Mouse (Mus musculus) brain, embryonic 14.5 days (tissue): ENCODE measurements at regions not wholly inside any gene's neighbourhood (a gene's known extent, or its start where the extent isn't known, plus 50 kb on each side); places are given as distances from the start of the nearest gene placed in this dataset.

Experiments
- DNase-seq: peaks from one replicate; pipeline ENCODE4 v3.0.0-alpha.2; 2011; ENCODE audit warnings: low read depth
- CTCF ChIP-seq: fragments of 200-500 bp; IDR thresholded peaks from 2 replicates; pipeline ENCODE4 v1.5.1; 2012; ENCODE audit warnings: inconsistent platforms, mild to moderate bottlenecking, moderate library complexity, borderline replicate concordance; ENCODE audit not compliant: insufficient read depth, insufficient read length; ENCODE audit errors: extremely low read depth
- POLR2A ChIP-seq: fragments of 200-500 bp; IDR thresholded peaks from 2 replicates; pipeline ENCODE4 v1.6.1; 2012; ENCODE audit warnings: mild to moderate bottlenecking, inconsistent platforms, borderline replicate concordance; ENCODE audit not compliant: poor library complexity, insufficient read depth, insufficient read length, severe bottlenecking; ENCODE audit errors: extremely low read depth

DNA sequence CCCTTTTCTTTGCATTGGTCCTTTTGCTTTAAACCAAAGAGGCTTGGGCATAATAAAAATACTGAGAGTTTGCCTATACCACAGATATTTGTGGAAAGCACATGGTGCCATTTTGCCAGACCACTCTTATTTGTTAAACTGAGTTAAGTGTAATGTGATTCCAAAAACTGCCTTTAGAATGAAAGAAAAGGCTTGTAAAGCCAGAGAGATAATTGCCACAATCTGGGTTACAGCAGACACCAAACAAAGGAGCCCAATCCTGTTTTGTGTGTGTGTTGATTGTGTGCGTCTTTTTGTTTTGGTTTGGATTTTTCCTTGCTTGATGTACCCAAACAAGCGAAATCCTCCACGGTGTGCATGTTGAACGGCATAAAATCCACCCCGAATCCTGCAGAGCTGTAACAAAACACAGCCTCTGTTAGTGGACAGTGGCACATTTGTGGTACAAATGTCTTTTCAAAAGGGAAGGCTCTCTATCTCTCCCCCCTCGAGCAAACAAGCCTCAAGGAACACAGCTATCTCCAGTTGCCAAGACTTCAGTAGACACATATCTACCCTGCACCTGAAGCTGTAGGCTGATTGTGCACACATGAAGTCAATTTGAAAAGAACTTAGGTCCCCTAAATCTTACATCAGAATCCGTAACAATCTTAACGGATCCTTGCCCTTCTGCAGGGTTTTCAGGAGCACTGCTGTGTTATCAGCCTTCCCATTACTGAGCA is 136.9 kb upstream of the Mpdz start:
- TF ChIP-seq CTCF (no peak), POLR2A (no peak)
- DNase-seq = peak; percentile 61

DNA sequence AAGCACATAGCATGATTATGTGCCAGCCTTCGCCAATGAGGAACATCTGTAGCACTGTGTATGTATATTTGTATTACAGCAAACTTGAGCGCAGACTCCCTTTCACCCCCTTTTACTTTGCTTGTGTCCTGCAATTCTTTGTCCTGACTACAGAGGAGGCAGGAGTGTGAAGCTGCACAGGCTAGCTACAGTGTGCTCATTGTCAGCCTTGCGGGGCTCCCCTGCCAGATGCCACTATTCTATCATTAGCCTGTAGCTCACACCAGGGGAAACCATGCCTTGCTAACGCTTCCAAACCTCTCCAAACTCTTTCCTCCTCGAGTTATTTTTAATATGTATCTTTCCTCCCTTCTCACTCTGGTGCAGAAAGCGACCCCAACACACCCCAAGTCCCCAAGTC is 136.4 kb upstream of the Mpdz start:
- peak; percentile 90 for DNase-seq
- TF ChIP-seq CTCF (peak; percentile 52; the same call in 1 of the 2 replicates), POLR2A (no peak)

DNA sequence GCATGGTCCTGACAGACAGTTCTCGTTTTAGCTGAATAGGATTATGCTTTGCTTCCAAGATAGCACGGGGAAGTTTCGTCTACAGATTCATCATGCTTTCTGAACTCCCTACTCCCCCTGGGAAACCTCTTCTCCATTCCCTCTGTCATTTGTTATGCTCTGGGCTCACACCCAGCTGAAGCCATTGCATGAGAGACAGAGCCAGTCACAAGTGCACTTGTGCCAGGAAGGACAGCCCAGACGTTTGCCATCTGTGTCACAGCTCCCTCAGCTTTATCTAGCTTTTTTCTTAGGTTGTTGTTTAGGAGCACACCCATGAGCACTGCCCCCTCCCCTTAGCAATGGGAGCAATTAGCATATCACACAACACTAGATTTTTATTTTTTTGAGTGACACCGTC is 131.2 kb upstream of the Mpdz start:
- peak; percentile 94 for DNase-seq
- TF ChIP-seq POLR2A = no peak
- no peak for TF ChIP-seq CTCF

DNA sequence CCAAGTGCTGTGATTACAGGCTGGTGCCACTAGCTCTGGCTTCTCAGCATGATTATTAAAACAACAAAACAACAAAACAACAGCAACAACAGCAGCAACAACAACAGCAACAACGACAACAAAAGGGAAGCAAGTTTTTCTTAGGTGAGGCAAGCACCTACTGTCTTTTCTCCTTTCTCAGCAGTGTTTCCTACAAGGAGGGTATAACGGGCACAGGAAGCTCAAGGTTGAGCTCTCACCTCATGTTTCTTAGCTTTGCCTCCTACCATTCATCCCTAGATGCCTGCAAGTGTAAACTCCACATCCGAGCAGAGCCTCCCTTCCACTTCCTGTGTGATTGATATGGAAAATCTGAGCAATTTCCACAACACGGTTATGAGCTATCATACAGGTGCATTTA is 128.1 kb upstream of the Mpdz start:
- no peak for DNase-seq
- TF ChIP-seq POLR2A = no peak
- TF ChIP-seq CTCF = no peak

DNA sequence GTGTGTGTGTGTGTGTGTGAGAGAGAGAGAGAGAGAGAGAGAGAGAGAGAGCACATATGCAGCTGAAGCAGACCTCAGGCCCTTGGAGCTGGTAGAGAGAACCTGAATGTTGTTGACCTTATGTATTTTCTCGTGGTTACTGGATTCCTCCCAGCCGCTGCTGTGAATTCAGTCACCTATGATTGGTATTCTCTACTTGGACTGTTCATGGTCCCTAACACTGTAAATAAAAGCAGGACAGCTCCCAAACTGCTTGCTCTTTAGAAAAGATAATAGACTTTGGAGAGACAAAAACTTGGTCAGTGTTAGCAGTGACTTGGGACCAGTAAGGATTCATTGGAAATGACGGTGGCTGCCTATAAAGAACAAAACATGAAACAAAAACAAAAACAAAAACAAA is 126.9 kb upstream of the Mpdz start:
- no peak for DNase-seq
- no peak for TF ChIP-seq CTCF
- no peak for TF ChIP-seq POLR2A

DNA sequence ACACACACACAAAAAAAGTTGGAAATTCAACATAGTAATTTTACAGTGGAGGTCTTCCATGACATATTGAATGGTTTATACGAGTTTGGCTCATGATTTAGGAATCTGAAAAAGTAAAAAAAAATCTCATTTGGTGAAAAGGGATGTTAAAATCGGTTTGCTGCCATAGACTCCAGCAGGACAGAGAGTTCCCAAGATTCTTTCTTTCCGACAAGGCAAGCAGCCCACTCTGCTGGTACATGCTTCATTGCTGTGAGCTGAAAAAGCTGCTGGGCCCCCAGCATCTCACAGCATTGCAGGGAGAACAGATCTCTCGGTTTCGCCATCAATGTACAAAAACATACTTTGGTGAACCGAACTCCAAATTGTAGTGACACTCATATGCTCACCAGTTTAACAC is 125.8 kb upstream of the Mpdz start:
- peak; percentile 74 for DNase-seq
- TF ChIP-seq POLR2A (no peak), CTCF (no peak)

DNA sequence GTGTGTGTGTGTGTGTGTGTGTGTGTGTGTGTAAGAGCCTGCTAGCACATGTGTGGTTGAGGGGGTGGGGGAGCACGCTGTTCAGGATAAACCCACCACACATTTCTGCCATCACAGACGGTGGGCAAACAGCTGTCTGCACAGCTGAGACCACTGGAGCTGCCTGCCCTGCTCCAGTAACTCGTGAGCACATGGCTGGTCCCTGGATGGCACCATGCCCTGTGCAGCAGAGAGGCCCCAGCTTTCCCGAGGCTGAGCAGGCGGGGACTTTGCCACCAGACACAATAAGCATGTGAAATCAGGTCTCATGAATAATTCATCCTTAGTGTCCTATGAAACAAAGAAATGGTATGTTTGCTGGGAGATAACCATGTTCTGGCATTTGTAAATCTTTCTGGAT is 125.3 kb upstream of the Mpdz start:
- peak; percentile 97 for DNase-seq
- TF ChIP-seq POLR2A (no peak), CTCF (no peak)

DNA sequence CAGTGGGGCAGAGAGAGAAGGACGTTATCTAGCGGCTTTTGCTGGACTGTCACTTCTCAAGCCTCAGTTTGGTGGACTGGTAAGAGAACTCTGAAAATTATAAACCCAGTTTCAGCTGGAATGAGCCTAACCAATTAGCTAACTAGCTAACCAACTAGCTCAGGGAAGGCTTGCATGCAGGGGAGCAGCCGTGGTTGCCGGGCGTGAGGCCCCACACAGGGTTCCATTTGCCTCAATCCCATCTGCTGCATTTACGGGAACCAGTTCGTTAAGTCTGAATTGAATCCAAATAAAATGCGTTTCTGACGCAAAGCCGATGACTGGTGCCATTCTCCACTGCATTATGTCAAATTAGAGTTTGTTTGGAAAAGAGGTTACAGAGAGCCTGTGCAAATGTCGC is 123.9 kb upstream of the Mpdz start:
- peak; percentile 93 for DNase-seq
- no peak for TF ChIP-seq CTCF
- TF ChIP-seq POLR2A = no peak

DNA sequence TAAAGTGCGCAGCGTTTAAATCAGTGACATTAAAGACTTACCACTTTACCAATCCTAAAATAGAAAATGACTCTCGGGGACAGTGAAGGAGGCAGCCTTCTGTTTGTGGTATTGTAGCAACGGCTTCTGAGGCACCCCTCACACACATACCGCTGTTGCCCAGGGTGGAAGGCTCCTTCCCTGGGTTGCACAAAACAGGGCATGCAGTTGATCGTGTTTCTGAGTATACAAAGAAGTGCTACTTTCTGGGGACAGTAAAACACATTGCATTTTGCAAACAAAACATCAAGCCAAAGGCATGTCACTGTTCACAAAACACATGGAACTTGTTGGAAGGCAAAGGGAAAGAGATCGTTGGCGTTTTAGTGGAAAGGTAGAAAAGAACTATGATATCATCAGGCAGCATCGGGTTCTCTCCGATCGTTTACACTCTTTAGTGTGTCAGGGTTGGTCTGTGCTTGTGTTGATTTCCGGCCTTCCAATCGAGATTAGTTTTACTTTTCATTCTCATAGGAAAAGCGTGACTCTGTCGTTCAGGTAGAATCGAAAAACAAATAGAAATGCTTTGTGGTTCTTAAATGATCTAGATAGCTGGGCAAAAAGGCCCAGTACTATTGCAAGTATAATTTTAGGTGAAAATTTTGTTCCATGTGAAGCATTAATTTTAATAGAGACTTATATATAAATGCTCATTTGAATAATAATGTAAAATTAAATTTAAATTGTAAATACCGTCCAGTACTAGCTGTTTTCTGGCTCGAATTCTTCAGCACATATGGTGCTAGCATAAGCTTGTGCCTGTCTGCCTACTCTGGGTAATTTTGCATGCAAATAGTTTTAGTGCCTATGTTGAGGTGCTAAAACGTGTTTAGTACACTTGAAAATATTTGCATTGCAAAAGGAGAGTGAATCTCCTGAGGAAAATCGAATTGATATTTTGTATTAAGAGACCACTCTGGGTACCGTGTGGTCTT is 123.1 kb upstream of the Mpdz start:
- TF ChIP-seq POLR2A = no peak
- no peak for TF ChIP-seq CTCF
- DNase-seq = peak; percentile 89

DNA sequence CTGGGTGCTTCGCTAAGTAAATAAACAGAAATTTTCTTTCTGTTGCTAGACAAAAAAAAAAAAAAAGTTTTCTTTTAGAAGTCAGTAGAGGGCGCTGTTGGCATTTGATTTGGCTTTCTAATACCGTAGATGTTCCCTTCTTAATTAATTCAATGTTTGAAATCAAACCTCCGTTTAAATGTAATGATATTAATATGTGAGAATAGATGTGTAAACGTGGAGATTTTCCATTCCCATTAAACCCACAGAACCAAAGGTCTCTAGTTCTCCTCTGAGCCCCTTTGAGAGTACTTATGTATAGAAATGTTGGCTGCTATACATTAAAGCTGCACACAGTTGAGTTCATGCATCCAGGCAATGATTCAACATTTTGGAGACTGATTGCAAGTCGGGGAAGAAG is 121.8 kb upstream of the Mpdz start:
- TF ChIP-seq POLR2A (no peak), CTCF (no peak)
- peak; percentile 91 for DNase-seq

DNA sequence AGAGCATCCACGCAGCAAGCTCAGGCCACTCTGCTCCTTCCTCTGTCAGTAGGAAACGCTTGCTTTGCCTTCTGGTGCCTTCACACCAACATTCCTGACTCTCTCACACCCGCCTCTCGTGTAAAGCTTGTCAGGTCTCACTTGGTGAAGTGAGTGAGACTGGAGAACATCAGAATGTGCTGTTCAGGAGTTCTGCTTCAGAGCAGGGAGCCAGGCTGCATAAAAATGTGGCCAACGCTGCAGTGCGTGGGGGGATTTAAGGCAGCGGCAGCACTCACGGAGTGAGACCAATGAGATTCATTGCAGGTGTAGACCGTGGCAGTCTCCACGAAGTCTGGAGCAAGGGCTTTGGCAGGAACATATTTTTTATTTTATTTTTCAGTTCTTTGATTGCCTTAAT is 121.0 kb upstream of the Mpdz start:
- no peak for TF ChIP-seq CTCF
- no peak for TF ChIP-seq POLR2A
- peak; percentile 72 for DNase-seq

DNA sequence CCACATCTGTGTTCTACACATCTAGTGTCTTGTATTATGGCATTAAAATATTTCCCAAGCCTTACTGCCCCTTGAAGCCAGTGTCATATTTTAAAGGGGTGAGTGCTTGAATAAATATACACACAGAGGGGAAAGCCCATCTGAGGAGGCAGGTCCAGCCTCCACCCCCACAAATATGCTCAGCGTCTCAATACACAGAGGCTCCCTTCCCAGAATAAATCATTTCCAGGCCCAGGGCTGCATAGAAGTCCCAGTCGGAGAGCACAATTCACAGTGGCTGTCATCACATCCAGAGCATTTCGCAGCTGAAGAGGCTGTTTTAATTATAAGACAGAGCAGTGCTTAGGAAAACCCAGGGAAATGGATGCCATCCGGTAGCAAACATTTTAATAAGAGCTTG is 118.8 kb upstream of the Mpdz start:
- TF ChIP-seq POLR2A = no peak
- no peak for TF ChIP-seq CTCF
- peak; percentile 59 for DNase-seq

DNA sequence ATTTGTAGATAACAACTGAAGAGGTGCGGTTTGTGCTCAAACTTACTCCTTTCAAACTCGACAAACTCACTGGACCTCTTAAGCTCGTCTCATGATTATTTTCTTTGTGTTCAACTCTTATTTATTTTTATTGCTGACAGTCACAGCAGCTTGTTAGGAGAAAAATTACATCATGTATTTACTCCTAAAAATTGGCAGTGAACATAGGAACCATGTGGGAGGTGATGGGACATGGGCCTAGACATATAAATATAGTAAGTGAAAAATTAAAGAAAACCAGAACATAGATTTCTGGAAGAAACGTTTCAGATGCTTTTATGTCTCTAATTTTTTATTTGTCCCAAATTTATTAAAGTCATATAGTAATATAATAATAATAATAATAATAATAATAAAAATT is 108.2 kb upstream of the Mpdz start:
- TF ChIP-seq CTCF (no peak), POLR2A (no peak)
- DNase-seq = peak; percentile 45
